Mouse (Mus musculus): ENCODE data around the gene Vmn1r159. TPM values are rescaled to one million over a fixed set of nuclear protein-coding genes. Genes with fewer than 3 reads are reported as not detected.

Gene Vmn1r159
- not detected in 2 replicates for polyA plus RNA-seq (2012; rRNA removed)

GRCm38 (mm10) chr7:22843505-22843904, at the start of gene Vmn1r159:
Gene Vmn1r159, minus strand, starts transcription at chr7:22843605.

DNA sequence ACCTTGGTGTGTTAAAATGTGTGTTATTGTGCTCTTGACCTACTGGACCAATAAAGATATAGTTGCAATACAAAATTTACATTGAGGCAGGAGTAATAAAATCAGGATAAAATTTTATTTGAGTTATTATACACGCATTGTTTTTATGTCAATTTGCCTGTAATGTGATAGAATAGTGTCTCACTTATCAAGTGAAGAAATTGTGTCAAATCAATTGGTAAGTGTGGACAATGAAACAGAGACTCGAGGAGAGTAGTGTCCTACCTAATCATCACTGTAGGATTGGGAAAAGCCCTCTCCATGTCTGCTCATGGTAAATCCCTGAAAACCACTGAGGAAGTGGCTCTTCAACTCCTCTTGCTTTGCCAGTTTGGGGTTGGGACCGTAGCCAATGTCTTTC, 27.5 kb upstream of the Vmn1r159 start, which contains the start of gene Vmn1r160:
Gene Vmn1r160 (plus strand): TSS at position 301 of the 400 bp plus-strand sequence.

Other genes starting within 250 kb of the Vmn1r159 start
- gene Vmn1r155, start 185.6 kb downstream of the Vmn1r159 start, polyA plus RNA-seq (2012; rRNA removed), result not detected in 2 replicates
- gene Gm8693, start 151.3 kb downstream of the Vmn1r159 start, polyA plus RNA-seq (2012; rRNA removed), result not detected in 2 replicates
- not detected in 2 replicates for gene Gm4567, start 123.9 kb downstream of the Vmn1r159 start, polyA plus RNA-seq (2012; rRNA removed)
- not detected in 2 replicates for gene Vmn1r157, start 81.9 kb downstream of the Vmn1r159 start, polyA plus RNA-seq (2012; rRNA removed)
- not detected in 2 replicates for gene Vmn1r158, start 52.8 kb downstream of the Vmn1r159 start, polyA plus RNA-seq (2012; rRNA removed)
- gene Vmn1r160, start 27.6 kb upstream of the Vmn1r159 start, polyA plus RNA-seq (2012; rRNA removed), result not detected in 2 replicates
- not detected in 2 replicates for gene Gm4214, start 141.1 kb upstream of the Vmn1r159 start, polyA plus RNA-seq (2012; rRNA removed)
- not detected in 2 replicates for gene Gm4216, start 176.3 kb upstream of the Vmn1r159 start, polyA plus RNA-seq (2012; rRNA removed)
- not detected in 2 replicates for gene Vmn1r163, start 211.9 kb upstream of the Vmn1r159 start, polyA plus RNA-seq (2012; rRNA removed)
- not detected in 2 replicates for gene Gm8720, start 223.9 kb upstream of the Vmn1r159 start, polyA plus RNA-seq (2012; rRNA removed)